Mouse (Mus musculus) midbrain, embryonic 12.5 days (tissue): ENCODE results near the gene Gas2l1. TPM values are rescaled to one million over a fixed set of nuclear protein-coding genes. Genes with fewer than 3 reads are reported as not detected.
A peak's percentile ranks its signal among the peaks of the same experiment; 100 is the strongest.
"Not testable (repeated sequence)": the region's sequence is repeated elsewhere in the genome, so short reads cannot be mapped to it uniquely, and the experiment has no call there.

Experiments
- ATAC-seq: fragments of 200-750 bp; cut with Nextera tagmentation; 2 replicates; pipeline ENCODE4 v1.8.0; 2017; ENCODE audit warnings: low read depth, moderate TSS enrichment, moderate library complexity; ENCODE audit not compliant: low FRiP score
- H3K27ac ChIP-seq: fragments of 300-500 bp; sonication (generic); replicated peaks from 2 replicates; pipeline ENCODE4 v1.5.1; 2016; ENCODE audit warnings: mild to moderate bottlenecking
- H3K27me3 ChIP-seq: fragments of 300-500 bp; sonication (generic); 2 replicates; pipeline ENCODE4 v1.6.1; 2016; ENCODE audit warnings: mild to moderate bottlenecking
- H3K36me3 ChIP-seq: fragments of 300-500 bp; sonication (generic); 2 replicates; pipeline ENCODE4 v1.6.1; 2016
- H3K4me1 ChIP-seq: fragments of 300-500 bp; sonication (generic); 2 replicates; pipeline ENCODE4 v1.6.1; 2016
- H3K4me2 ChIP-seq: fragments of 300-500 bp; sonication (generic); replicated peaks from 2 replicates; pipeline ENCODE4 v1.6.1; 2016; ENCODE audit warnings: mild to moderate bottlenecking, moderate library complexity
- H3K4me3 ChIP-seq: fragments of 300-500 bp; sonication (generic); 2 replicates; pipeline ENCODE4 v1.5.1; 2016; ENCODE audit warnings: mild to moderate bottlenecking
- H3K9ac ChIP-seq: fragments of 300-500 bp; sonication (generic); replicated peaks from 2 replicates; pipeline ENCODE4 v1.6.1; 2016; ENCODE audit warnings: mild to moderate bottlenecking, moderate library complexity
- H3K9me3 ChIP-seq: fragments of 300-500 bp; sonication (generic); 2 replicates; pipeline ENCODE4 v1.6.1; 2016; ENCODE audit warnings: mild to moderate bottlenecking
- WGBS: fragments of 180-500 bp; shearing (Covaris S2); methylation state at CpG from one replicate; pipeline ENCODE4 v1.1.7; 2016; 5-methylcytosine and 5-hydroxymethylcytosine counted together
- polyA plus RNA-seq: library from polyadenylated mRNA; unstranded; fragments of >200 nt; fragmentation: Nextera tagmentation; extraction: Ambion mirVana; gene quantifications from 2 replicates; pipeline ENCODE4 v1.2.1, GENCODE M21; 2016

Gene Gas2l1
- polyA plus RNA-seq, 1 experiment from 2014 or later = 35.0 TPM

DNA sequence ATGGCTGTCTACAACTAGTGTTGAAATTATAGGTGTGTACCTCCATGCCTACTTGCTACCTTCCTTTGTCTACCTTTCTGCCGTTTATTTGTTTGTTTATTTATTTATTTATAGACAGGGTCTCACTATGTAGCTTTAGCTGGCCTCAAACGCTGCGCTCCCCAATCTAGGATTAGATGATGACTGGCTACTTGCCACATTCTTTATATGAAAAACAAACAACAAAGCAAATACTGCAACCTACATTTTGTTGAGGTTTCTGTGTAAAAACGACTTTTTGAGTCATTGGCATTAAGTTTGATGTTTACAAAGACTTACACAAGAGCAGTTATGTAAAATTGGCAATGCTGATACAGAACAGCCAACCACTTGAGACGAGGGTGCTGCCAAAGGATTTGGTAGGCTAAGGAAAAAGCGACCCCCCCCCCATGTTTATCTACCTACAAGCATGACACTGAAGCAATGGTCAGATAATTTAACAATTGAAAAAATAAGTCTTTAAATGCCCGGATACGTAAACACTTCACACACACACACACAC, 31.4 kb upstream of the Gas2l1 start:
- Histone ChIP-seq H3K9me3 (no peaks in the 10 kb centered on the region), H3K9ac (peak overlapping the region; percentile 98; the same call in 1 of the 2 replicates), H3K27me3 (no peaks in the 10 kb centered on the region), H3K27ac (no peak overlapping the region), H3K4me3 (peak overlapping the region; percentile 98), H3K4me2 (peak overlapping the region; percentile 94), H3K36me3 (peaks cover 11% of the 10 kb centered on the region), H3K4me1 (peaks cover 27% of the 10 kb centered on the region)
- no peak for ATAC-seq
- 79% methylated on average over 8 of the region's 8 CpGs for WGBS

GRCm38 (mm10) chr11:5095877-5096276, 30.8 kb upstream of the Gas2l1 start:
- Histone ChIP-seq H3K4me1 (peaks cover 25% of the 10 kb centered on the region), H3K27ac (no peak overlapping the region), H3K9ac (no peak overlapping the region), H3K27me3 (no peaks in the 10 kb centered on the region), H3K4me3 (no peak overlapping the region), H3K4me2 (peak overlapping the region; percentile 21; the same call in 1 of the 2 replicates), H3K36me3 (peaks cover 17% of the 10 kb centered on the region), H3K9me3 (no peaks in the 10 kb centered on the region)
- ATAC-seq = no peak
- WGBS = 89% methylated on average over 5 of the region's 5 CpGs

DNA sequence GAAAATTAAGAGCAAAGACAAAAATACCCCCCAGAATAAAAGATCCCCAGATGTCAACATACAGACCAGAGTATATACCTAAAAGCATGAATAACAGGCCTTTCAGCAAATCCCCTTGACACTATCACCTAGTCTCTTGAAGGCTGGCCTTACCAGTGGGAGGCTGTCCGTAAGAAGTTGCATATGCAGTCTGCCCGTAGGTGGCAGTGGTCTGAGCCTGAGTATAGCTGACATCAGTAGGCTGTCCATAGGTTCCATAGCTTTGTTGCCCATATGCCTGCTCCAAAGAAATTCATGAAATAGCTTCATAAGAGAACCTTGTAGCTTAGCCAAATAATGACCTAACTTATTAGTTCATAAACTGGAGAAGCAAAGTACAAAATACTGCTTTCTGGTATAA, 26.6 kb upstream of the Gas2l1 start:
- Histone ChIP-seq H3K9ac (no peak overlapping the region), H3K36me3 (peaks cover 54% of the 10 kb centered on the region), H3K4me3 (no peak overlapping the region), H3K27me3 (no peaks in the 10 kb centered on the region), H3K9me3 (no peaks in the 10 kb centered on the region), H3K27ac (no peak overlapping the region), H3K4me2 (no peak overlapping the region), H3K4me1 (peaks cover 8% of the 10 kb centered on the region)
- WGBS = 61% methylated on average over 2 of the region's 2 CpGs
- ATAC-seq = no peak

DNA sequence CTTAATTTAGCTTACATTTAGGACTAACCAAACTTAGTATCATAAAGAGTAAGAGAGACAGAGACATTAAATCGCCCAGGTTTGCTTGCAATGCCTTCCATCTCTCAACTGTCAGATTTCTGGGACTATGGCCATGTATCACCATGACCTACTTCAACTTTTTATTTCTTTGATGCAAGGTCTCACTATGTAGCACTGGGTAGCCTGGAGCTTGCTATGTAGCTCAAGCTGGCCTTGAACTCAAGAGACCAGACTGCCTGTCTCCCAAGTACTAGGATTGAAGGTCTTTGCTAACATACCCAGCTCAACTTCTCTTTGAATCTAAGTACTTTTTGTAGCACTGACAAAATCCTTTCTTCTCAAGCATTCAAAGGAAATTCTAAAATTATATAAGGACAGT, 24.0 kb upstream of the Gas2l1 start:
- 92% methylated on average over 1 of the region's 1 CpGs for WGBS

GRCm38 (mm10) chr11:5076843-5077242, 11.7 kb upstream of the Gas2l1 start:
- not testable (repeated sequence) for H3K4me1 ChIP-seq, ATAC-seq, H3K27ac ChIP-seq, H3K9ac ChIP-seq, H3K27me3 ChIP-seq, H3K4me3 ChIP-seq, H3K9me3 ChIP-seq, H3K4me2 ChIP-seq
- H3K36me3 ChIP-seq = peaks cover 74% of the 10 kb centered on the region
- 91% methylated on average over 4 of the region's 5 CpGs for WGBS

More for the DNA sequence above, 24.0 kb upstream of the Gas2l1 start:
- Histone ChIP-seq H3K9ac (no peak overlapping the region), H3K4me2 (no peak overlapping the region), H3K27me3 (no peaks in the 10 kb centered on the region), H3K4me3 (no peak overlapping the region), H3K27ac (no peak overlapping the region), H3K36me3 (peaks cover 80% of the 10 kb centered on the region), H3K9me3 (no peaks in the 10 kb centered on the region), H3K4me1 (no peaks in the 10 kb centered on the region)
- no peak for ATAC-seq

DNA sequence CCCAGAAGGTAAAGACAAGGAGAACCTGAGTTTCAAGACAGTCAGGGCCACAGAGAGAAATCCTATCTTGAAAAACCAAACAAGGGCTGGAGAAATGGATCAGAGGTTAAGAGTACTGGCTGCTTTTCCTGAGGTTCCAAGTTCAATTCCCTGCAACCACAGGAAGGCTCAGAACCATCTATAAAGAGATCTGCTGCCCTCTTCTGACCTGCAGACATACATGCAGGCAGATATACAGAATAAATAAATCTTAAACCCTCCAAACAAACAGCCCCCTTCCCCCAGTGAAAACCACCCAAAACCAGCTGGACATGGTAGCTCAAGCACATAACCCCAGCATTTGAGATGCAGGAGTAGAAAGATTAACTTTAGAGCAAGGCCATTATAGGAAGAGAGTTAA, 10.6 kb upstream of the Gas2l1 start:
- Histone ChIP-seq H3K27me3 (no peaks in the 10 kb centered on the region), H3K9me3 (no peaks in the 10 kb centered on the region), H3K4me1 (no peaks in the 10 kb centered on the region), H3K27ac (no peak overlapping the region), H3K36me3 (peaks cover 77% of the 10 kb centered on the region), H3K4me2 (no peak overlapping the region), H3K9ac (no peak overlapping the region), H3K4me3 (no peak overlapping the region)
- ATAC-seq = no peak

DNA sequence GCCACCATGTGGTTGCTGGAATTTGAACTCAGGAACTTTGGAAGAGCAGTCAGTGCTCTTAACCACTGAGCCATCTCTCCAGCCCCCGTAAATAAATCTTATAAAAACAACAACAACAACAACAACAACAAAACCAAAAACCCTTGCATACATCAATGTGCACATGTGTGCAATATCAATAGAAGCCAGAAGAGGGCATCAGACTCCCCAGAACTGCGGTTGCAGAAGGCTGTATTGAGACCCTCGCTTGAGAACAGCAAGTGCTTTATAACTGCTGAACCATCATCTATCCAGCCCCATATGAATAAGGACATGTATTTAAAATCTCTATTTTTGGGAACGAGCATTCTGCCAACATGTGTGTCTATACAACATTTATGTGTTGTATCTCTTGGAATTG, 9.8 kb upstream of the Gas2l1 start:
- Histone ChIP-seq H3K9ac (no peak overlapping the region), H3K4me1 (no peaks in the 10 kb centered on the region), H3K27ac (no peak overlapping the region), H3K36me3 (peaks cover 77% of the 10 kb centered on the region), H3K27me3 (no peaks in the 10 kb centered on the region), H3K9me3 (no peaks in the 10 kb centered on the region), H3K4me3 (no peak overlapping the region), H3K4me2 (no peak overlapping the region)
- ATAC-seq = no peak
- WGBS = 73% methylated on average over 4 of the region's 4 CpGs

DNA sequence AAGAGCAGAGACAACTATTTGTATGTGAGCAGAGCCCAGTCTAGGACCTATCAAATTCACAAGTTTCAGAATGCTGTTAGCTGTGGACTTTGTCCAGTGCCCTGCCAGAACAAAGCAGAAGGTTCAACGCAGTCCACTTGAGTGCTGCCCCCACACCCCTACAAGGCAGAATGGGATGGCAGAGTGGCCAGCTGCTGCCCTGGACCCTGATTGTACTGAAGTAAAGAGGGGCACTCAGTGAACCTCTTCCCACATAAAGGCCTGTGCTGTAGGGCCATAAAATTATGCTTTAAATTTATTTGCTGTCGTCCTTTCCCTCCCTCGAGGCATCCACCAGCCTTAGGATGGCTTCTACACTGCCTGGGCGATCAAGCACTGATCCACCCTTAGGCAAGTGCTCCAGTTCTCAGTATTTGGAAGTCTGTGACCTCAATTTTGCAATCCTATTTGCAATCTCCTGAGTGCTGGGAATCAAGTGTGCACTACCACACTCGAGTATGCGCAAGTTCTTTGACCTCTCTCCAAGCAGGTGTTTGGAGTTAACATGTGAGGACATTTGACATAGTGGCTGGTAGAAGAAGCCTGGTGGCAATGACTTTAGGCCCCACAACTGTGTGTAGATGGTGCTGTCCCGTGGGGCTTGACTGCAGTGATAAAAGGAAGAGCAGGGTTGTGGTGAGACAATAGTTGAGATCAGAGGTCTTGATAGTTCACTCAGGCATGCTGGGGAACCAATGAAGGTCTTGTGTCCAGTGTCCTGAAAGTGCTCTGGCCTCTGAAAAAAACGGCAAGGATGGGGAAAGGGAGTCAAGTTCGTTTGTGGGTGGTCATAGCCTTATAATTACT, 3.2 kb upstream of the Gas2l1 start:
- ATAC-seq = no peak
- peaks cover 17% of the 10 kb centered on the region for H3K27me3 ChIP-seq
- no peak overlapping the region for H3K9ac ChIP-seq
- no peak overlapping the region for H3K4me3 ChIP-seq
- 86% methylated on average over 9 of the region's 9 CpGs for whole genome bisulfite sequencing
- H3K9me3 ChIP-seq = no peaks in the 10 kb centered on the region
- peaks cover 55% of the 10 kb centered on the region for H3K36me3 ChIP-seq
- no peak overlapping the region for H3K4me2 ChIP-seq
- no peak overlapping the region for H3K27ac ChIP-seq
- peaks cover 15% of the 10 kb centered on the region for H3K4me1 ChIP-seq

DNA sequence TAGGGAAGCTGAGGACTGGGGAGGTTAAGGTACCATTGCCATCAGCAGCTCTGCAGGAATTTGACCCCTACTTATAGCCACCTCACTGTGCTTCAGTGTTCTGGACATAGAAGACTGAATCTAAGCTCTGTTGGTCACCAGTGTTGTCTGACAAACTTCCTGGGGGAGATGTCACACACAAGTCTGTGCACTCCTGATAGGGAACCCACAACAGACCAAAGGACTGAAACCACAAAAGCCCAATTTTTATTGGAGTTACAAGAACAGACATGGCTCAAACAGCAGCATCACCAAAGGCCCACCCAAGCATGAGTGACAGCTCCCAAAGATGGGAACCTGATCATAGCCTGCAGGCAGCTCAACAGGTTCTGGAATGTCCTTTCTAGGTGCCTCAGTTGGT, 1.9 kb upstream of the Gas2l1 start:
- H3K9me3 ChIP-seq = no peaks in the 10 kb centered on the region
- peaks cover 30% of the 10 kb centered on the region for H3K27me3 ChIP-seq
- no peak overlapping the region for H3K9ac ChIP-seq
- ATAC-seq = no peak
- H3K36me3 ChIP-seq = peaks cover 42% of the 10 kb centered on the region
- H3K4me2 ChIP-seq = no peak overlapping the region
- H3K27ac ChIP-seq = no peak overlapping the region; the same call in 1 of the 2 replicates
- H3K4me3 ChIP-seq = no peak overlapping the region
- peaks cover 28% of the 10 kb centered on the region for H3K4me1 ChIP-seq

DNA sequence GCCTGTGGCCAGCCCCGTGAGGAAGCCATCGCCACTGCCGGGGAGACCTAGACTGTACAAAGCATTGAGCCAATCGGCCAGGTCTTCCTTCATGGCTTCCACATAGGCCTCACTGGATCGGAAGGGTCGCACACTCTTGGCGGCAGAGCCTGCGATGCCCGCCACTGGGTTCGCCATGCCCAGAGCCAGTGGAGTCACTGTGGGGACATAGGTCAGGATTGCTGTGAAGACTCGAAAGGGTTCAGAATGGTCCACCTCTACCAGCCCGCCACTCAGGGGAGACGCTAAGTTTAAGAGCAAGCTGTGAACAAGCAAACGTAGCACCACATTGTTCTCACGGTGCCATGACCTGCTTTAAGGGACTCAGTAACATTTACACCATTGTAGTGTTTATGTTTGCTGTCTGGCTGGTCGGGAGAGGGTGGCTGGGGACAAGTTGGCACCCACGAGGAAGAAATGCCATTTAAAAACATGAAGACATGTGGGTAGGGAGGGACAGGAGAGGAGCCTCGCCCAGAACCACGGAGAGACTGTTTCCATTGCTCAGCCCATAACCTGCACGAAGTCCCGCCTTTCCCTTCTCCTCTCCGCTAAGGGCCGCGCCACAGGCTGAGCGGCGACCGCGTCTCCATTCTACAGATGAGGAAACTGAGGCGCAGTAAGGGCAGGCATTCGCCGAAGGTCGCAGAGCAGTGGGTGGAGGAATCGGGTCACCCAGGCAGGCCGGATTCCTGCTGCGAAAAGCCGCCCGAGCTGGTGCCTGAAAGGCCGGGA, 658 bp downstream of the Gas2l1 start:
- Histone ChIP-seq H3K4me3 (peak overlapping the region; percentile 69), H3K27me3 (peaks cover 55% of the 10 kb centered on the region), H3K4me2 (peak overlapping the region; percentile 86), H3K9ac (peak overlapping the region; percentile 73), H3K27ac (no peak overlapping the region), H3K9me3 (no peaks in the 10 kb centered on the region), H3K4me1 (peaks cover 42% of the 10 kb centered on the region), H3K36me3 (peaks cover 18% of the 10 kb centered on the region)
- WGBS = 18% methylated on average over 38 of the region's 38 CpGs
- peak; percentile 2; the same call in 1 of the 2 replicates for ATAC-seq

GRCm38 (mm10) chr11:5063561-5064281, 1.4 kb downstream of the Gas2l1 start:
- Histone ChIP-seq H3K4me3 (peak overlapping the region; percentile 69), H3K27me3 (peaks cover 63% of the 10 kb centered on the region), H3K9ac (0 out of 2 replicates have a peak overlapping the region, but pooled peaks have one; percentile 11), H3K4me2 (peak overlapping the region; percentile 86), H3K36me3 (peaks cover 10% of the 10 kb centered on the region), H3K9me3 (no peaks in the 10 kb centered on the region), H3K4me1 (peaks cover 42% of the 10 kb centered on the region), H3K27ac (no peak overlapping the region)
- 52% methylated on average over 31 of the region's 31 CpGs for WGBS
- ATAC-seq = no peak
